Mouse (Mus musculus) kidney, adult 2 months (tissue): ENCODE measurements at regions not wholly inside any gene's neighbourhood (a gene's known extent, or its start where the extent isn't known, plus 50 kb on each side); places are given as distances from the start of the nearest gene placed in this dataset.

Source experiments
- DNase-seq: peaks from one replicate; pipeline ENCODE4 v3.0.0; 2021
- H3K27ac ChIP-seq: fragments of 200-500 bp; 2 replicates; pipeline ENCODE4 v1.5.1; 2012; ENCODE audit warnings: low read depth, low read length, control low read depth, inconsistent platforms; ENCODE audit not compliant: insufficient read depth
- H3K27me3 ChIP-seq: fragments of 200-500 bp; replicated peaks from 2 replicates; pipeline ENCODE4 v1.6.1; 2012; ENCODE audit warnings: mild to moderate bottlenecking, moderate library complexity, low read length, inconsistent platforms; ENCODE audit not compliant: control insufficient read depth, insufficient read depth
- H3K36me3 ChIP-seq: fragments of 200-500 bp; 2 replicates; pipeline ENCODE4 v1.6.1; 2012; ENCODE audit warnings: mild to moderate bottlenecking, moderate library complexity, low read length, inconsistent platforms; ENCODE audit not compliant: control insufficient read depth, insufficient read depth
- H3K4me1 ChIP-seq: fragments of 200-500 bp; 2 replicates; pipeline ENCODE4 v1.6.1; 2011; ENCODE audit warnings: low read length; ENCODE audit not compliant: control insufficient read depth, insufficient read depth
- H3K4me3 ChIP-seq: fragments of 200-500 bp; 2 replicates; pipeline ENCODE4 v1.5.1; 2011; ENCODE audit warnings: mild to moderate bottlenecking, low read depth, low read length, control low read depth; ENCODE audit not compliant: insufficient read depth
- CTCF ChIP-seq: fragments of 200-500 bp; conservative IDR thresholded peaks from 2 replicates; pipeline ENCODE4 v1.5.1; 2011; ENCODE audit warnings: low read depth, mild to moderate bottlenecking, control low read depth, low read length, moderate library complexity, mixed read lengths; ENCODE audit not compliant: insufficient read depth, insufficient read length
- POLR2A ChIP-seq: fragments of 200-500 bp; IDR thresholded peaks from one replicate; pipeline ENCODE4 v1.6.1; 2011; ENCODE audit warnings: low read depth, low read length, control low read depth
- WGBS: fragments of 180-500 bp; shearing (Covaris S2); methylation state at CpG from one replicate; pipeline ENCODE4 v1.1.7; 2018; 5-methylcytosine and 5-hydroxymethylcytosine counted together

- no peaks in the 10 kb centered on the region for H3K4me1 ChIP-seq
- H3K4me3 ChIP-seq = no peak overlapping the region
- DNase-seq = no peak
- TF ChIP-seq CTCF = no peak
- H3K27me3 ChIP-seq = no peaks in the 10 kb centered on the region
- no peak overlapping the region for H3K27ac ChIP-seq
- no peaks in the 10 kb centered on the region for H3K36me3 ChIP-seq
Observed at GRCm38 (mm10) chr15:56042449-56042848, 1435.0 kb downstream of the Slc22a22 start.

GRCm38 (mm10) chr15:56030007-56030406 lies 1447.4 kb downstream of the Slc22a22 start:
- H3K27ac ChIP-seq = no peak overlapping the region
- no peaks in the 10 kb centered on the region for H3K4me1 ChIP-seq
- 80% methylated on average over 2 of the region's 2 CpGs for WGBS
- no peaks in the 10 kb centered on the region for H3K36me3 ChIP-seq
- no peak for DNase-seq
- H3K4me3 ChIP-seq = no peak overlapping the region
- no peaks in the 10 kb centered on the region for H3K27me3 ChIP-seq
- TF ChIP-seq CTCF = no peak
- TF ChIP-seq POLR2A = no peak

- WGBS = 41% methylated on average over 5 of the region's 5 CpGs
- Histone ChIP-seq H3K4me3 (no peak overlapping the region), H3K4me1 (no peaks in the 10 kb centered on the region), H3K27me3 (no peaks in the 10 kb centered on the region), H3K27ac (no peak overlapping the region), H3K36me3 (no peaks in the 10 kb centered on the region)
- no peak for TF ChIP-seq POLR2A
- no peak for TF ChIP-seq CTCF
- no peak for DNase-seq
Observed at GRCm38 (mm10) chr15:56027197-56027818, 1450.1 kb downstream of the Slc22a22 start.

DNA sequence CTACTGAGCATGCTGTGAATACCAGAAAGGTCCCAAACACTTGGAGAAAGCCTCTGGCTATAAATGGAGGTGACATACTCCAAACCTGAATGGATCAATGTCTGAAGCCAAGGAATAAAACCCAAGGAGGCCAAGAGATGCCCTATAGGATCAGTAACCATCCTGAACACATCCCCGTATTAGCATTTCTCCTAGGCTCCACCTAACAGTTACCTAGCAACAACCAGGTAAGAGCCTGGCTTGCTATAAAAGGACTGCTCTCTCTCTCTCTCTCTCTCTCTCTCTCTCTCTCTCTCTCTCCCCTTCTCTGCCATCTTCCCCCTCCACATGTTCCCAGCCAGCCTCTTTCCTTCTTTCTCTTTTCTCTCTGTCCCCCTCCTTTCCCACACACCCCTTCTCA lies 1452.7 kb downstream of the Slc22a22 start:
- Histone ChIP-seq H3K4me1 (no peaks in the 10 kb centered on the region), H3K27me3 (no peaks in the 10 kb centered on the region), H3K27ac (no peak overlapping the region), H3K36me3 (no peaks in the 10 kb centered on the region), H3K4me3 (no peak overlapping the region)
- WGBS = 88% methylated on average over 1 of the region's 1 CpGs
- no peak for DNase-seq
- TF ChIP-seq CTCF = no peak

DNA sequence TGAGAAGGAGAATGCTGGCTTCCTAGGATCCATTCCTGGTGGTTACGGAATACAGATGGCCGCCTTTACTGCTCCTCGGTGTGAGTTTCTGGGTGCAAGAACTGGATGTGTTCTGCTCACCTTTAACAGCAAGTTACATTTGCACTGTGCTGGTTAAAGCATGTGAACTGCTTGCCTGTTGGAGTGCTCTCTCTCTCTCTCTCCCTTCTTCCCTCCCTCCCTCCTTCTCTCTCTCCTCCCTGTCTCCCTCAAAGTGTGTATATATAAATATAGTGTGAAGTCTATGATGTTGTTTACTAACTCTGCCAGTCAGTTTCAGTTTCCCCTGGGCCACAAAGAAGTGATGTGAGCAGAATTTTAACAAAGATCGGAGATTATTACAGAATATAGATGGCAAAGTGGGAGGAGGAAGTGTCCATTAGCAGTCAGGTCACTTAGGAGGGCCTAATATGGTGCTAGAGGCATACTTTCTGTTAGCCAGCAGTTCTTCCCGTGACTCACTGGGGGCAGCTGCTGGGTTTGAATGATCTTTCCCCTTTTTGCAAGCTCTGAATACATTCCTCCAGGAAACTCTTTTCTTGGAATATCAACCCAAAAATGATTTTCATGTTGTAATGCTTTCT lies 1453.5 kb downstream of the Slc22a22 start:
- WGBS = 88% methylated on average over 5 of the region's 5 CpGs
- H3K27ac ChIP-seq = no peak overlapping the region
- H3K4me3 ChIP-seq = no peak overlapping the region
- no peak for DNase-seq
- no peaks in the 10 kb centered on the region for H3K4me1 ChIP-seq
- TF ChIP-seq CTCF (no peak), POLR2A (no peak)
- H3K36me3 ChIP-seq = no peaks in the 10 kb centered on the region
- no peaks in the 10 kb centered on the region for H3K27me3 ChIP-seq

- no peak overlapping the region for H3K4me3 ChIP-seq
- no peaks in the 10 kb centered on the region for H3K27me3 ChIP-seq
- 90% methylated on average over 4 of the region's 4 CpGs for WGBS
- no peak for TF ChIP-seq CTCF
- TF ChIP-seq POLR2A = no peak
- H3K27ac ChIP-seq = no peak overlapping the region
- H3K4me1 ChIP-seq = no peaks in the 10 kb centered on the region
- no peak for DNase-seq
- H3K36me3 ChIP-seq = no peaks in the 10 kb centered on the region
Observed at GRCm38 (mm10) chr15:56022315-56022714, 1455.1 kb downstream of the Slc22a22 start.

DNA sequence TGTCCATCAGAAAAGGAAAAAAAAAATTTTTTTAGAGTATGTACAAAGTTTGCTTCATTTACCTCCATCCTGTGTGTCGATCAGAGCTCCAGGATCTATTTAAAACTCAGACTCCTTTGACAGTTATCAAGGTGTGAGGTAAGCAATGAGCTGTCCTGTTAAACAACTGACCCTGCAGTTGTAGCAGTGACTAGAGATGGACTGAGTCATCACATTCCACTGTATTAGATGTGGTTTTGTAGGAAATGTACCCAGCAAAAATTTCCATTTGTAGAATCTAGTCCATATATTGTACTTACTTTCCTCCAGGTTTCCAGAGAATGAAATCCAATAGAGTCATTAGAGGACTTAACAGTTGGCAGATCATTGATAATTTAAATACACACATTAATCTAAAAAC lies 1459.3 kb downstream of the Slc22a22 start:
- Histone ChIP-seq H3K27ac (no peak overlapping the region), H3K36me3 (no peaks in the 10 kb centered on the region), H3K27me3 (no peaks in the 10 kb centered on the region), H3K4me1 (no peaks in the 10 kb centered on the region), H3K4me3 (no peak overlapping the region)
- no peak for DNase-seq
- 75% methylated on average over 1 of the region's 1 CpGs for WGBS
- TF ChIP-seq CTCF (no peak), POLR2A (no peak)

- no peak overlapping the region for H3K4me3 ChIP-seq
- no peaks in the 10 kb centered on the region for H3K4me1 ChIP-seq
- H3K27ac ChIP-seq = no peak overlapping the region
- TF ChIP-seq POLR2A (no peak), CTCF (no peak)
- H3K36me3 ChIP-seq = no peaks in the 10 kb centered on the region
- 85% methylated on average over 1 of the region's 1 CpGs for WGBS
- H3K27me3 ChIP-seq = no peaks in the 10 kb centered on the region
- no peak for DNase-seq
Observed at GRCm38 (mm10) chr15:56017561-56017960, 1459.9 kb downstream of the Slc22a22 start.
